Mouse (Mus musculus) heart, postnatal 10 days (tissue): Measurements from ENCODE around the gene Fam186b. TPM values are rescaled to one million over a fixed set of nuclear protein-coding genes. Genes with fewer than 3 reads are reported as not detected.

Source experiments
- DNase-seq, 2 experiments: peaks; one replicate each; pipeline ENCODE4 v3.0.0; 2021
- intact Hi-C: fragments of 180-260 bp; cut with DNase I; formaldehyde crosslinking; loops from one replicate; pipeline ENCODE4 v1.15.1; 2025
- total RNA-seq, 2 experiments: library from RNA; stranded (reverse); gene quantifications; 2 replicates each; pipeline ENCODE4 v1.2.3; 2021

The Fam186b gene
- total RNA-seq, 2 experiments from 2014 or later = 0.14 to 0.15 TPM

DNA sequence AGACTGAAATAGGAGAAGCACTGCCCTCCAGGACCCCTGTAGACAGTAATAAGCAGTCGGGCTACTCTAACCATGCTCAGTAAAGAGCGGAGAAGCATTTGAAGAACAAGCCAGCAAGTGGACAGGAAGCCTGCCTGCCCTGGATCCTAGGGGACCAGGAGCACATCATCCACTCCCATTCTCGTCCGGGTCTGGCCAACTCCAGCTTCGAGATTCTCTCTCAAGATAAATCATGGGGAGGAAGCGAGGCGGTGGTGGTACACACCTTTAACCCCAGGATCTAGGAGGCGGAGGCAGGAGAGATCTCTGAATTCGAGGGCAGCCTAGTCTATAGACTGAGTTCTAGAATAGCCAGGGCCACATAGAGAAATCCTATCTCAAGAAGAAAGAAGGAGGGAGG lies 28.5 kb upstream of the Fam186b start:
- DNase-seq = no peak
- intact Hi-C loops = loop anchor here (5.0 kb wide), 1 partner anchor 143 kb away; no protein-coding TSS in a partner anchor

- DNase-seq = no peak
- intact Hi-C loops = loop anchor here (5.0 kb wide), 1 partner anchor 146 kb away; no protein-coding TSS in a partner anchor
These were observed 25.3 kb upstream of the Fam186b start for GRCm38 (mm10) chr15:99320978-99321377.

DNA sequence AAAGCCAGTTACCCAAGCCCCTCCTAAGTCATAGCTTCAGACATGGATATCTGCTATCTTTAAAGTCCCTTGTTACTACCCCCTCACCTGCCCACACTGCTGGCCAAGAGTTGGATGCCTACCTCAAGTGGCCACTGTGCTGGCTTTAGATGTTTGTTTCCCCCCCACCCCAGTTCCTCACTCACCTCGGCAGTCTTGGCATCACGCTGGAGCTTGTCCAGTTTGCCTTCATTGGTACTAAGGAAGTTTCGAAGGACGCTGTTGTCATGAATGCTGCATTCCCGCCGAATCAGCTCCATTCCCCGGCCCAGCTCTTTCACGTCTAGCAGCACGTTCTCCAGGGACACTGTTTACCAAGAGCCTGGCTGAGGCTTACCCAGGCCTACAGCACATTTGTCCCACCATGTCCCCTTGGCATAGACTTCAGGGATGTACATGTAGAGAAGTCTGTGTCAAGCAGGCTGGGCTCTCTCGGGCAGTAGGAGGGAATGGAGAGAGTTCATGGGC lies 24.5 kb upstream of the Fam186b start:
- intact Hi-C loops = loop anchor here (5.0 kb wide), 1 partner anchor 147 kb away; no protein-coding TSS in a partner anchor
- no peak for DNase-seq

- intact Hi-C loops = no loop called here
- peak in 1 of 2 experiments; percentile 53 for DNase-seq
These were observed 23.8 kb upstream of the Fam186b start for GRCm38 (mm10) chr15:99319411-99319871.

- no peak for DNase-seq
- intact Hi-C loops = no loop called here
These were observed 23.2 kb upstream of the Fam186b start for GRCm38 (mm10) chr15:99318861-99319410.

DNA sequence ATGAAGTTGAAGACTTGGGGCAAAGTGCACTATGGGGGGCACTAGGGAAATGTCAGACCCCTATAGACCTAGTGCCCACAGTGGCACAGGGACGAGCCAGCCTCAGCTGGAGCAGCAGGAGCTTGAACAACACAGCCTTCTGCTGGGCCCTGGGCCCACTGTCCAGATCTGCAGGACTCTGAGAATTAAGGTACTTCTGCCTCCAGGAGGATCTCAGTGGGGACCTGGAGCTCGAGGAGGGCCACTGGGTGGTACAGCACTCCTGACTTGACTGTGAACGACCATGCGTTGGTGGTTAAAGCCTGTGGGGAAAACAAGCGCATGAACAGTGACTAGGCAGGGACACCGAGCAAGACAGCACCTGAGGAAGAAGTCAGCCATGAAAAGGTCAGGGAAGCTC lies 22.4 kb upstream of the Fam186b start:
- intact Hi-C loops = no loop called here
- no peak for DNase-seq

DNA sequence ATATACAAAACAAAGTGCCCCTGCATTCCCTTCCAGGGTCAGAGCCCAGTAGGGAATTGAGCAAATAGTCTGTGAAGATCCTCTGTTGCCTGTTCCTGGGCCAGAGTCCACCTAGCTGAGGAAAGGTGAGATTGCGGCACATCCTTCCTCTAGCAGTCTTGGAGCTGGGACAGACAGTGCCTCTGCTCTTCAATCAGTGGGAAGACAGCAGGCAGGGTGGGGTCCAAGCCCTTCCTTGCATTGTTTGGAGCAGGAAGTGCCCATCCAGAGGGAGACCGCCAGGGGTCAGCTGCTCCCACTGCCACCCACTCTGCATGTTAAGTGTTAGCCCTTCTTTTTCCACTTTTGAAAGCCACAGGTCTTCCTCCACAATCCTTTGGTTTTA lies 21.6 kb upstream of the Fam186b start:
- DNase-seq = peak; percentile 61 to 67
- intact Hi-C loops = loop anchor here (1.0 kb wide), 2 partner anchors 16 to 53 kb away; partner anchors contain the start of gene Fmnl3

GRCm38 (mm10) chr15:99316314-99317266 lies 20.9 kb upstream of the Fam186b start:
- intact Hi-C loops = loop anchor here (1.0 kb wide), 2 partner anchors 17 to 54 kb away; partner anchors contain the start of gene Fmnl3
- DNase-seq = peak; percentile 86 to 89

DNA sequence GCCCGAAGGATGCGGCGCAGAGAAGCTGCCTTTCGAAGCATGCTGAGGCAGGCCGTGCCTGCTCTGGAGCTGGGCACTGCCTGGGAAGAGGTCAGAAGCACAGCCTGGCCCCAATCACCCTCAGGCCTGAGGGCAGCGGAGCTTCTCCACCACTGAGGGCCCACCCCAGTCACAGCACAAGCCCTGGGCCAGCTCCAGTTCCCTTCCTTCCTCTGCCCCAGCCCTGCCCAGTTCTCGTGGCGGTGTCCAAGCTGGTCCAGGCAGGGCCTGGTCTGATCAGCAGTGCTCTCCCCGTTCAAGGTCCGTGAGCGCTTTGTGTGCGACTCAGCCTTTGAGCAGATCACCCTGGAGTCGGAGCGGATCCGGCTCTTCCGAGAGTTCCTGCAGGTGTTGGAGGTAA lies 19.2 kb upstream of the Fam186b start:
- intact Hi-C loops = no loop called here
- DNase-seq = no peak

GRCm38 (mm10) chr15:99310617-99311016 lies 14.9 kb upstream of the Fam186b start:
- intact Hi-C loops = no loop called here
- DNase-seq = no peak

- intact Hi-C loops = no loop called here
- no peak for DNase-seq
These were observed 13.9 kb upstream of the Fam186b start for GRCm38 (mm10) chr15:99309549-99309948.

DNA sequence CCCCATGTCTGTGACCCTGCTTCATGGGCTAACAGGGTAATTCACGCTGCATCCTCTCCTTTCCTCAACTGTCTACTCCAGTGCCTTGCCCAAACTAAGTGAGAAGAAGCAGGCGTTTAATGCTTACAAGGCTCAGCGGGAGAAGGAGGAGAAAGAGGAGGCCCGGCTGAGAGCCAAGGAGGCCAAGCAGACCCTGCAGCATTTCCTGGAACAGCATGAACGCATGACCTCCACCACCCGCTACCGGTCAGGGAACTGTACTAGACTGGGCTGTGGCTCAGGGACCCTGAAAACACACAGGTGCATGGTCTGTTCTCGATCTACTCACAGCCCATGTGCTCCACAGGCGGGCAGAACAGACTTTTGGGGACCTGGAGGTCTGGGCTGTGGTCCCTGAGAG lies 11.8 kb upstream of the Fam186b start:
- intact Hi-C loops = no loop called here
- no peak for DNase-seq

- intact Hi-C loops = no loop called here
- no peak for DNase-seq
These were observed 525 bp upstream of the Fam186b start for GRCm38 (mm10) chr15:99296213-99296612.

DNA sequence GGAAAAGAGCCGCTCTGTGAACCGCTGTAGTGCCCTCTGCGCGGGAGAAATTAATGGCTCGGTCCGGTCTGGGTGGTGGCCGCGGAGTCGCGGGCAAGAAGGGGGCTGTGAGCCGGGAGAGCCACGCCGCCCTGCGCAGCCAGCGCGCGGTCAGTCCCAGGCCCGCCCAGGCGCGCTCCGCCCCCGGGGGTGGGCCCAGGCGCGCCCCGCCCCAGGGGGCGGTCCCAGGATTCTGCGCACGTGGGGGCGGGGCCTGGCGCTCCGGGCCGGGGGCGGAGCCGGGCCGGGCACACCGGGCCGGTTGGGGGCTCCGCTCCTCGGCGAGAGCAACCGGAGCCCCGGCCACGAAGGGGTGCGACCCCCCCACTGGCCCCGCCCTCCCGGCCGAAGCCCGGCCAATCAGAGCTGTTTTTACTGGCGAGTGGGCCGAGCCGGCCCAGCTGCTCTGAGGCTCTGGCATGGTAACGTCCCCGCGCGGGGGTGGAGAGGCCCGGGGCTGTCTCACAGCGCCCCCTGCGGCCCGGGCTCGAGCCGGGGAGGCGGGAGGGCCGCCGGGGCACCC lies 794 bp downstream of the Fam186b start, which contains the start of gene Prpf40b:
Gene Prpf40b, plus strand, starts transcription at position 275 of the 562 bp plus-strand sequence.
- intact Hi-C loops = no loop called here
- peak; percentile 96 to 97 for DNase-seq

DNA sequence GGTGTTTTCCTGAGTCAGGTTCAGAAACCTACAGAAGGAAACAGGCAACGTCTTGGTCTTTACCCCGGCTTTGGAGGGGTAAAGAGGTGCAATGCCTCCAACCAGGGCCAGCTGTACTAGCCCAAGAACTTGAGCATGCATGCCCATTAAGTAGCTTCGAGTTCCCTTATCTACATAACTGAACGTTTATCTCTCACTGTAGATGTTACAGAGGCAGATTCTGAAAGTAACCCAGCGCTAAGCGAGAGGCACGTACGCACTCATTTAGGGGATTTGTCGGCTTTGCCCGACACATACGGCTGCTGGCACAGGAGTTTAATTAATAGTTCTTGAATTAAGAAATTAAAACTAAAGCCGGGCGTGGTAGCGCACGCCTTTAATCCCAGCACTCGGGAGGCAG lies 1.4 kb downstream of the Fam186b start:
- intact Hi-C loops = no loop called here
- no peak for DNase-seq

- intact Hi-C loops = no loop called here
These were observed 5.1 kb downstream of the Fam186b start for GRCm38 (mm10) chr15:99290586-99290985.

GRCm38 (mm10) chr15:99285189-99285535 lies 10.5 kb downstream of the Fam186b start:
- intact Hi-C loops = no loop called here
- no peak for DNase-seq

More at GRCm38 (mm10) chr15:99290586-99290985, 5.1 kb downstream of the Fam186b start:
- DNase-seq = no peak

GRCm38 (mm10) chr15:99284527-99285188 lies 11.0 kb downstream of the Fam186b start:
- no peak for DNase-seq
- intact Hi-C loops = no loop called here

DNA sequence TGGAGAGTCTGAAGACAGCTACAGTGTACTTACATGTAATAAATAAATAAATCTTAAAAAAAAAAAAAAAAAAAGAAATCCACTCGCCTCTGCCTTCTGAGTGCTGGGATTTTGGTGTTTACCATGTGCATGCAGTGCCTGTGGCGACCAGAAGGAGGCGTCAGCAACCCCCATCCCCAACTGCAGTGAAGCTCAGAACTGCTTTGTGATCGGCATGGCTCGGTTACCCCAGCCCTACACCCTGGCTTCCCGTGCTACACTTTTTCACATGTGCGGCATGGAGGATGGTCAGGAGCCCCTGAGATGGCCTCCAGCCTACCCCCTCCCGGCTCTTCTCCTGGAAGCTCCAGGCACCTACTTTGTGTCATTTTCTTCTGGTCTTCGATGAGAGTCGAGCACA lies 12.2 kb downstream of the Fam186b start:
- no peak for DNase-seq
- intact Hi-C loops = no loop called here

DNA sequence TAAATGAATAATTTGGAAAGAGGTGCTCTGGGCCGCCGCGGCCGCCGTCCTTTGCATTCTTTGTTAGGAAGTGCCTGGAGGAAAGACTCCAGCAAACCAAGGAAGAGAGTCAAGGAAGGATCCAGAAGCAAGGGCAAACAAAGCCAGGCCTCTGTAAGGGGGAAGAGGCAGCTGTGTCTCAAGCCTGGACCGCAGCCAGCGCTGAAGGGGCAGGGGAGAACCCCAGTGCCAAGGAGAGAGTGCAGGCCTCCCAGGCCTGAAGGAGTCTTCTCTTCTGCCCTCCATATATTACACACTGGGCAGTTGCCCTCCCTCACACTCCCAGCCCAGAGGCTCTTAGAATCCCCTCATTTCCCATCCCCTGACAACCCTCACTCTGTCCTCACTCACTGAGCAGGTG lies 17.4 kb downstream of the Fam186b start:
- intact Hi-C loops = no loop called here
- DNase-seq = no peak

DNA sequence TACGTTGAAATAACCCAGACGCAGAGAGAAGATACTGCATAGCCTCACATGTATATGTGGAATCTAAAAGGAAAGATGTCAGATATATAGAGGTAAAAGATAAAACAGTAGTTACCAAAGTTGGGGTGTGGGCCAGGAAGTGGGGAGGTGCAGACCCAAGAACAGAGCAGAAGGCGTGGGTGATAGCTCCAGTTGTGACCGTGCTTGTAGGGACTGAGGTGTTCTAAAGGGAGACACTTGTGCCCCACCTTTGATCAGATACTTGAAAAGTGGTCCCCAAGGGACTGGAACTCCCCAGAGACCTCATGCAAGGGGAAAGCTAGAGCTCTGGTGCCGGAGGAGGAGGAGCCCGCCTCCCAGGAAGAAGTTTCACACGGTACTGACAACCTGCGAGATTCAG lies 19.6 kb downstream of the Fam186b start:
- no peak for DNase-seq
- intact Hi-C loops = no loop called here
